Mouse (Mus musculus) thymus, adult 2 months (tissue): ENCODE results near the gene Gstp1. TPM values are rescaled to one million over a fixed set of nuclear protein-coding genes. Genes with fewer than 3 reads are reported as not detected.
"Not testable (repeated sequence)": the region's sequence is repeated elsewhere in the genome, so short reads cannot be mapped to it uniquely, and the experiment has no call there.

ENCODE experiments used
- DNase-seq: peaks from one replicate; pipeline ENCODE4 v3.0.0; 2021
- H3K27ac ChIP-seq: fragments of 200-500 bp; 2 replicates; pipeline ENCODE4 v1.5.1; 2012; ENCODE audit warnings: low read length, control low read depth; ENCODE audit not compliant: control insufficient read depth, insufficient read depth
- H3K27me3 ChIP-seq: fragments of 200-500 bp; 2 replicates; pipeline ENCODE4 v1.6.1; 2012; ENCODE audit warnings: mild to moderate bottlenecking, low read length, moderate library complexity, mixed read lengths; ENCODE audit not compliant: control insufficient read depth, insufficient read depth
- H3K36me3 ChIP-seq: fragments of 200-500 bp; 2 replicates; pipeline ENCODE4 v1.6.1; 2012; ENCODE audit warnings: mild to moderate bottlenecking, low read length, moderate library complexity; ENCODE audit not compliant: control insufficient read depth, insufficient read depth
- H3K4me1 ChIP-seq: fragments of 200-500 bp; replicated peaks from 2 replicates; pipeline ENCODE4 v1.6.1; 2012; ENCODE audit warnings: low read length; ENCODE audit not compliant: control insufficient read depth, insufficient read depth
- H3K4me3 ChIP-seq: fragments of 200-500 bp; 2 replicates; pipeline ENCODE4 v1.5.1; 2012; ENCODE audit warnings: mild to moderate bottlenecking, low read length, control low read depth, moderate library complexity; ENCODE audit not compliant: control insufficient read depth, insufficient read depth
- CTCF ChIP-seq: fragments of 200-500 bp; IDR thresholded peaks from 2 replicates; pipeline ENCODE4 v1.5.1; 2012; ENCODE audit warnings: mild to moderate bottlenecking, control low read depth, low read length, moderate library complexity, borderline replicate concordance; ENCODE audit not compliant: control insufficient read depth, poor library complexity, insufficient read depth; ENCODE audit errors: extremely low read depth
- POLR2A ChIP-seq: fragments of 200-500 bp; IDR thresholded peaks from 2 replicates; pipeline ENCODE4 v1.6.1; 2012; ENCODE audit warnings: mild to moderate bottlenecking, low read length, control low read depth, moderate library complexity; ENCODE audit not compliant: control insufficient read depth, poor library complexity, insufficient read depth; ENCODE audit errors: extremely low read depth
- WGBS: fragments of 180-500 bp; shearing (Covaris S2); methylation state at CpG from one replicate; pipeline ENCODE4 v1.1.7; 2018; 5-methylcytosine and 5-hydroxymethylcytosine counted together
- polyA plus RNA-seq: library from polyadenylated mRNA; depleted of rRNA; stranded (reverse); fragments of >200 nt; gene quantifications from 2 replicates; pipeline ENCODE4 v1.2.3, GENCODE M21; 2012

The Gstp1 gene
- polyA plus RNA-seq, 1 experiment = 318 TPM

- DNase-seq = no peak
- no peak for TF ChIP-seq CTCF
- TF ChIP-seq POLR2A = no peak
- Histone ChIP-seq H3K36me3 (no peaks in the 10 kb centered on the region), H3K4me3 (no peak overlapping the region), H3K4me1 (peaks cover 3% of the 10 kb centered on the region), H3K27ac (no peak overlapping the region), H3K27me3 (no peaks in the 10 kb centered on the region)
- WGBS = 62% methylated on average over 8 of the region's 8 CpGs
These were observed 33.0 kb upstream of the Gstp1 start for GRCm38 (mm10) chr19:4070756-4071155.

GRCm38 (mm10) chr19:4070311-4070710 is 32.5 kb upstream of the Gstp1 start:
- H3K4me3 ChIP-seq = no peak overlapping the region
- 89% methylated on average over 15 of the region's 15 CpGs for WGBS
- no peaks in the 10 kb centered on the region for H3K27me3 ChIP-seq
- TF ChIP-seq POLR2A (no peak), CTCF (no peak)
- no peak overlapping the region for H3K27ac ChIP-seq
- H3K4me1 ChIP-seq = peaks cover 3% of the 10 kb centered on the region
- H3K36me3 ChIP-seq = no peaks in the 10 kb centered on the region
- no peak for DNase-seq

- no peak for TF ChIP-seq CTCF
- no peak for TF ChIP-seq POLR2A
- Histone ChIP-seq H3K36me3 (no peaks in the 10 kb centered on the region), H3K27ac (no peak overlapping the region), H3K4me3 (no peak overlapping the region), H3K4me1 (peaks cover 3% of the 10 kb centered on the region), H3K27me3 (no peaks in the 10 kb centered on the region)
- WGBS = 93% methylated on average over 15 of the region's 15 CpGs
- DNase-seq = no peak
These were observed 31.1 kb upstream of the Gstp1 start for GRCm38 (mm10) chr19:4068717-4069410.

GRCm38 (mm10) chr19:4068242-4068641 is 30.5 kb upstream of the Gstp1 start:
- not testable (repeated sequence) for H3K36me3 ChIP-seq, H3K4me1 ChIP-seq, H3K27me3 ChIP-seq, H3K27ac ChIP-seq, H3K4me3 ChIP-seq, DNase-seq
- 100% methylated on average over 2 of the region's 2 CpGs for WGBS

- H3K36me3 ChIP-seq = no peaks in the 10 kb centered on the region
- TF ChIP-seq CTCF = no peak
- TF ChIP-seq POLR2A = no peak
- DNase-seq = no peak
- H3K4me3 ChIP-seq = no peak overlapping the region
- H3K27ac ChIP-seq = no peak overlapping the region
- peaks cover 3% of the 10 kb centered on the region for H3K4me1 ChIP-seq
- H3K27me3 ChIP-seq = no peaks in the 10 kb centered on the region
These were observed 29.1 kb upstream of the Gstp1 start for GRCm38 (mm10) chr19:4066877-4067276.

- H3K27me3 ChIP-seq = no peaks in the 10 kb centered on the region
- TF ChIP-seq CTCF = no peak
- TF ChIP-seq POLR2A = no peak
- H3K27ac ChIP-seq = peak overlapping the region; percentile 43; the same call in 1 of the 2 replicates
- no peak for DNase-seq
- H3K4me1 ChIP-seq = peaks cover 3% of the 10 kb centered on the region
- WGBS = 39% methylated on average over 6 of the region's 6 CpGs
- no peak overlapping the region for H3K4me3 ChIP-seq
- no peaks in the 10 kb centered on the region for H3K36me3 ChIP-seq
These were observed 28.5 kb upstream of the Gstp1 start for GRCm38 (mm10) chr19:4066280-4066679.

GRCm38 (mm10) chr19:4064501-4064900 is 26.7 kb upstream of the Gstp1 start:
- not testable (repeated sequence) for H3K36me3 ChIP-seq, H3K4me3 ChIP-seq, H3K27me3 ChIP-seq, DNase-seq, H3K27ac ChIP-seq
- WGBS = 12% methylated on average over 8 of the region's 11 CpGs
- peaks cover 13% of the 10 kb centered on the region for H3K4me1 ChIP-seq

- peaks cover 23% of the 10 kb centered on the region for H3K4me1 ChIP-seq
- H3K27ac ChIP-seq, H3K4me3 ChIP-seq, H3K27me3 ChIP-seq, DNase-seq, H3K36me3 ChIP-seq: not testable (repeated sequence)
- 77% methylated on average over 4 of the region's 4 CpGs for WGBS
These were observed 25.6 kb upstream of the Gstp1 start for GRCm38 (mm10) chr19:4063357-4063756.
